Mouse (Mus musculus): ENCODE data around the gene Slco2a1. TPM values are rescaled to one million over a fixed set of nuclear protein-coding genes. Genes with fewer than 3 reads are reported as not detected.

The Slco2a1 gene
- polyA plus RNA-seq, 1 experiment from 2014 or later, result 7.2 TPM

GRCm38 (mm10) chr9:103068769-103069168 lies 80.3 kb downstream of the Slco2a1 start:
- ATAC-seq (ENCODE audit: extremely low read depth, insufficient number of reproducible peaks, low FRiP score, low TSS enrichment), result no peak
- Histone ChIP-seq H3K27me3 (replicated peaks) (no peaks in the 10 kb centered on the region), H3K9ac (no peak overlapping the region), H3K4me2 (no peak overlapping the region), H3K27ac (replicated peaks) (no peak overlapping the region), H3K36me3 (no peaks in the 10 kb centered on the region), H3K4me1 (peaks cover 11% of the 10 kb centered on the region), H3K4me3 (no peak overlapping the region), H3K9me3 (no peaks in the 10 kb centered on the region)
- WGBS, result 78% methylated on average over 8 of the region's 8 CpGs

GRCm38 (mm10) chr9:103071541-103072203 lies 83.2 kb downstream of the Slco2a1 start:
- H3K36me3 ChIP-seq, result no peaks in the 10 kb centered on the region; the same call in 1 of the 2 replicates
- ATAC-seq (ENCODE audit: extremely low read depth, insufficient number of reproducible peaks, low FRiP score, low TSS enrichment), result no peak
- H3K9me3 ChIP-seq, result 0 out of 2 replicates have a peak, but pooled peaks cover 4% of the 10 kb centered on the region
- no peak overlapping the region for H3K27ac ChIP-seq (replicated peaks)
- no peak overlapping the region for H3K4me2 ChIP-seq
- WGBS, result 65% methylated on average over 7 of the region's 7 CpGs
- no peaks in the 10 kb centered on the region for H3K27me3 ChIP-seq (replicated peaks)
- peaks cover 11% of the 10 kb centered on the region for H3K4me1 ChIP-seq
- H3K4me3 ChIP-seq, result no peak overlapping the region
- H3K9ac ChIP-seq, result no peak overlapping the region

- peaks cover 16% of the 10 kb centered on the region for H3K4me1 ChIP-seq
- WGBS, result 81% methylated on average over 6 of the region's 6 CpGs
- no peaks in the 10 kb centered on the region; the same call in 1 of the 2 replicates for H3K36me3 ChIP-seq
- H3K4me2 ChIP-seq, result no peak overlapping the region
- 0 out of 2 replicates have a peak, but pooled peaks cover 4% of the 10 kb centered on the region for H3K9me3 ChIP-seq
- ATAC-seq (ENCODE audit: extremely low read depth, insufficient number of reproducible peaks, low FRiP score, low TSS enrichment), result no peak
- H3K4me3 ChIP-seq, result no peak overlapping the region
- no peak overlapping the region for H3K9ac ChIP-seq
- no peak overlapping the region for H3K27ac ChIP-seq (replicated peaks)
- H3K27me3 ChIP-seq (replicated peaks), result no peaks in the 10 kb centered on the region
These were observed 83.7 kb downstream of the Slco2a1 start for GRCm38 (mm10) chr9:103072204-103072599.

GRCm38 (mm10) chr9:103072926-103073515 lies 84.5 kb downstream of the Slco2a1 start:
- H3K9me3 ChIP-seq, result 0 out of 2 replicates have a peak, but pooled peaks cover 4% of the 10 kb centered on the region
- no peaks in the 10 kb centered on the region; the same call in 1 of the 2 replicates for H3K36me3 ChIP-seq
- 65% methylated on average over 11 of the region's 11 CpGs for WGBS
- H3K4me1 ChIP-seq, result peaks cover 24% of the 10 kb centered on the region
- ATAC-seq (ENCODE audit: extremely low read depth, insufficient number of reproducible peaks, low FRiP score, low TSS enrichment), result no peak
- no peak overlapping the region for H3K4me2 ChIP-seq
- H3K27ac ChIP-seq (replicated peaks), result no peak overlapping the region
- no peaks in the 10 kb centered on the region for H3K27me3 ChIP-seq (replicated peaks)
- H3K4me3 ChIP-seq, result no peak overlapping the region
- H3K9ac ChIP-seq, result no peak overlapping the region

GRCm38 (mm10) chr9:103076836-103077531 lies 88.5 kb downstream of the Slco2a1 start:
- H3K4me2 ChIP-seq, result no peak overlapping the region
- 69% methylated on average over 21 of the region's 21 CpGs for whole genome bisulfite sequencing
- peaks cover 17% of the 10 kb centered on the region; the same call in 1 of the 2 replicates for H3K4me1 ChIP-seq
- no peak overlapping the region for H3K4me3 ChIP-seq
- H3K9ac ChIP-seq, result no peak overlapping the region
- H3K36me3 ChIP-seq, result no peaks in the 10 kb centered on the region; the same call in none of the 2 replicates
- H3K27ac ChIP-seq (replicated peaks), result peak overlapping the region; percentile 66; the same call in 1 of the 2 replicates
- no peaks in the 10 kb centered on the region; the same call in 1 of the 2 replicates for H3K27me3 ChIP-seq (replicated peaks)
- ATAC-seq (ENCODE audit: extremely low read depth, insufficient number of reproducible peaks, low FRiP score, low TSS enrichment), result no peak; the same call in 1 of the 2 replicates
- 0 out of 2 replicates have a peak, but pooled peaks cover 4% of the 10 kb centered on the region for H3K9me3 ChIP-seq

GRCm38 (mm10) chr9:103078194-103078691 lies 89.7 kb downstream of the Slco2a1 start:
- 0 out of 2 replicates have a peak, but pooled peaks cover 4% of the 10 kb centered on the region for H3K9me3 ChIP-seq
- WGBS, result 69% methylated on average over 6 of the region's 6 CpGs
- peaks cover 13% of the 10 kb centered on the region; the same call in 1 of the 2 replicates for H3K4me1 ChIP-seq
- no peak overlapping the region for H3K9ac ChIP-seq
- no peak overlapping the region for H3K27ac ChIP-seq (replicated peaks)
- no peaks in the 10 kb centered on the region; the same call in none of the 2 replicates for H3K36me3 ChIP-seq
- H3K27me3 ChIP-seq (replicated peaks), result no peaks in the 10 kb centered on the region; the same call in 1 of the 2 replicates
- ATAC-seq (ENCODE audit: extremely low read depth, insufficient number of reproducible peaks, low FRiP score, low TSS enrichment), result no peak
- H3K4me2 ChIP-seq, result no peak overlapping the region
- no peak overlapping the region for H3K4me3 ChIP-seq

- Histone ChIP-seq H3K27me3 (replicated peaks) (peaks cover 2% of the 10 kb centered on the region; the same call in 1 of the 2 replicates), H3K4me2 (no peak overlapping the region), H3K4me3 (no peak overlapping the region), H3K9me3 (0 out of 2 replicates have a peak, but pooled peaks cover 2% of the 10 kb centered on the region), H3K4me1 (peaks cover 16% of the 10 kb centered on the region; the same call in 1 of the 2 replicates), H3K9ac (no peak overlapping the region), H3K27ac (replicated peaks) (no peak overlapping the region), H3K36me3 (no peaks in the 10 kb centered on the region; the same call in 1 of the 2 replicates)
- WGBS, result 86% methylated on average over 3 of the region's 3 CpGs
- no peak for ATAC-seq (ENCODE audit: extremely low read depth, insufficient number of reproducible peaks, low FRiP score, low TSS enrichment)
These were observed 91.7 kb downstream of the Slco2a1 start for GRCm38 (mm10) chr9:103080211-103080610.

GRCm38 (mm10) chr9:103082246-103082975 lies 93.9 kb downstream of the Slco2a1 start:
- ATAC-seq (ENCODE audit: extremely low read depth, insufficient number of reproducible peaks, low FRiP score, low TSS enrichment), result no peak

GRCm38 (mm10) chr9:103083405-103083804 lies 94.9 kb downstream of the Slco2a1 start:
- Histone ChIP-seq H3K27ac (replicated peaks) (no peak overlapping the region), H3K9ac (no peak overlapping the region), H3K27me3 (replicated peaks) (peaks cover 4% of the 10 kb centered on the region; the same call in 1 of the 2 replicates), H3K9me3 (no peaks in the 10 kb centered on the region), H3K36me3 (no peaks in the 10 kb centered on the region; the same call in 1 of the 2 replicates), H3K4me1 (0 out of 2 replicates have a peak, but pooled peaks cover 3% of the 10 kb centered on the region), H3K4me2 (no peak overlapping the region), H3K4me3 (no peak overlapping the region)
- ATAC-seq (ENCODE audit: extremely low read depth, insufficient number of reproducible peaks, low FRiP score, low TSS enrichment), result no peak
- WGBS, result 57% methylated on average over 3 of the region's 3 CpGs

More at GRCm38 (mm10) chr9:103082246-103082975, 93.9 kb downstream of the Slco2a1 start:
- WGBS, result 53% methylated on average over 8 of the region's 8 CpGs
- H3K27me3 ChIP-seq (replicated peaks), result peaks cover 4% of the 10 kb centered on the region; the same call in 1 of the 2 replicates
- H3K27ac ChIP-seq (replicated peaks), result no peak overlapping the region
- H3K4me3 ChIP-seq, result no peak overlapping the region
- no peak overlapping the region for H3K9ac ChIP-seq
- H3K4me1 ChIP-seq, result peaks cover 10% of the 10 kb centered on the region; the same call in 1 of the 2 replicates
- H3K9me3 ChIP-seq, result no peaks in the 10 kb centered on the region
- no peaks in the 10 kb centered on the region; the same call in 1 of the 2 replicates for H3K36me3 ChIP-seq
- no peak overlapping the region for H3K4me2 ChIP-seq

- Histone ChIP-seq H3K9me3 (no peaks in the 10 kb centered on the region), H3K4me3 (no peak overlapping the region), H3K27me3 (replicated peaks) (peaks cover 11% of the 10 kb centered on the region), H3K4me2 (no peak overlapping the region), H3K27ac (replicated peaks) (no peak overlapping the region), H3K9ac (no peak overlapping the region), H3K36me3 (no peaks in the 10 kb centered on the region), H3K4me1 (0 out of 2 replicates have a peak, but pooled peaks cover 3% of the 10 kb centered on the region)
- no peak for ATAC-seq (ENCODE audit: extremely low read depth, insufficient number of reproducible peaks, low FRiP score, low TSS enrichment)
- 85% methylated on average over 6 of the region's 6 CpGs for WGBS
These were observed 98.2 kb downstream of the Slco2a1 start for GRCm38 (mm10) chr9:103086736-103087135.

Data from heart, embryonic 13.5 days (tissue).